Mouse (Mus musculus) heart, adult 2 months (tissue): ENCODE results near the gene Mfap4. TPM values are rescaled to one million over a fixed set of nuclear protein-coding genes. Genes with fewer than 3 reads are reported as not detected.
A peak's percentile ranks its signal among the peaks of the same experiment; 100 is the strongest.

Source experiments
- DNase-seq, 2 experiments: peaks; one replicate each; pipeline ENCODE4 v3.0.0; 2021
- H3K27ac ChIP-seq: fragments of 200-600 bp; 2 replicates; pipeline ENCODE4 v1.8.1; 2022
- H3K27me3 ChIP-seq: fragments of 200-500 bp; 2 replicates; pipeline ENCODE4 v1.6.1; 2012; ENCODE audit warnings: mild to moderate bottlenecking, low read length, inconsistent platforms, mixed read lengths; ENCODE audit not compliant: control insufficient read depth, insufficient read depth
- H3K36me3 ChIP-seq: fragments of 200-500 bp; 2 replicates; pipeline ENCODE4 v1.6.1; 2012; ENCODE audit warnings: low read length, inconsistent platforms; ENCODE audit not compliant: control insufficient read depth, insufficient read depth
- H3K4me1 ChIP-seq: fragments of 200-500 bp; 2 replicates; pipeline ENCODE4 v1.6.1; 2011; ENCODE audit warnings: low read length; ENCODE audit not compliant: control insufficient read depth, insufficient read depth
- H3K4me3 ChIP-seq: fragments of 200-600 bp; 2 replicates; pipeline ENCODE4 v1.8.1; 2022
- H3K79me2 ChIP-seq: fragments of 200-500 bp; replicated peaks from 2 replicates; pipeline ENCODE4 v1.6.1; 2012; ENCODE audit warnings: mild to moderate bottlenecking, inconsistent platforms, low read length, moderate library complexity, mixed read lengths; ENCODE audit not compliant: control insufficient read depth, insufficient read depth
- H3K9ac ChIP-seq: fragments of 200-500 bp; 2 replicates; pipeline ENCODE4 v1.6.1; 2012; ENCODE audit warnings: low read depth, mild to moderate bottlenecking, control low read depth, inconsistent platforms, low read length, mixed read lengths
- CTCF ChIP-seq: fragments of 200-600 bp; IDR thresholded peaks from 2 replicates; pipeline ENCODE4 v1.8.1; 2022; ENCODE audit warnings: antibody characterized with exemption, mild to moderate bottlenecking, moderate library complexity
- EP300 ChIP-seq: fragments of 200-500 bp; IDR thresholded peaks from 2 replicates; pipeline ENCODE4 v1.6.1; 2011; ENCODE audit warnings: low read depth, low read length, control low read depth; ENCODE audit not compliant: insufficient read depth
- POLR2A ChIP-seq: fragments of 200-500 bp; IDR thresholded peaks from 2 replicates; pipeline ENCODE4 v1.6.1; 2011; ENCODE audit warnings: mild to moderate bottlenecking, low read depth, low read length, control low read depth; ENCODE audit not compliant: insufficient read depth
- whole genome bisulfite sequencing: fragments of 180-500 bp; shearing (Covaris S2); methylation state at CpG from one replicate; pipeline ENCODE4 v1.1.7; 2018; 5-methylcytosine and 5-hydroxymethylcytosine counted together
- intact Hi-C: fragments of 180-260 bp; cut with DNase I; formaldehyde crosslinking; loops from one replicate; pipeline ENCODE4 v1.15.1; 2025
- polyA plus RNA-seq: library from polyadenylated mRNA; depleted of rRNA; stranded (reverse); fragments of >200 nt; gene quantifications from 2 replicates; pipeline ENCODE4 v1.2.3, GENCODE M21; 2012
- total RNA-seq, 2 experiments: library from RNA; stranded (reverse); gene quantifications; 2 replicates each; pipeline ENCODE4 v1.2.3; 2021

Mfap4 gene
- total and polyA plus RNA-seq, 3 experiments, result 18.4 to 125 (median 22.9) TPM

- WGBS, result 90% methylated on average over 4 of the region's 4 CpGs
- intact Hi-C loops, result no loop called here
- Histone ChIP-seq H3K27me3 (no peaks in the 10 kb centered on the region), H3K4me3 (no peak overlapping the region), H3K79me2 (no peaks in the 10 kb centered on the region), H3K9ac (no peak overlapping the region), H3K4me1 (no peaks in the 10 kb centered on the region), H3K36me3 (no peaks in the 10 kb centered on the region), H3K27ac (no peak overlapping the region)
- DNase-seq, result no peak
- TF ChIP-seq CTCF (no peak), POLR2A (no peak), EP300 (no peak)
Observed at GRCm38 (mm10) chr11:61478788-61479187, 6.4 kb upstream of the Mfap4 start.

- no peak overlapping the region for H3K4me3 ChIP-seq
- no peak for DNase-seq
- WGBS, result 71% methylated on average over 9 of the region's 9 CpGs
- no peak overlapping the region for H3K27ac ChIP-seq
- intact Hi-C loops, result loop anchor here (5.0 kb wide), 1 partner anchor 39 kb away; no protein-coding TSS in a partner anchor
- no peaks in the 10 kb centered on the region for H3K27me3 ChIP-seq
- H3K79me2 ChIP-seq, result no peaks in the 10 kb centered on the region
- H3K4me1 ChIP-seq, result no peaks in the 10 kb centered on the region
- no peaks in the 10 kb centered on the region for H3K36me3 ChIP-seq
- H3K9ac ChIP-seq, result no peak overlapping the region
- TF ChIP-seq EP300, result no peak
- TF ChIP-seq CTCF, result no peak
- no peak for TF ChIP-seq POLR2A
Observed at GRCm38 (mm10) chr11:61481239-61482090, 3.8 kb upstream of the Mfap4 start.

- TF ChIP-seq EP300, result no peak
- TF ChIP-seq CTCF, result no peak
- TF ChIP-seq POLR2A, result no peak
- DNase-seq, result no peak
- H3K36me3 ChIP-seq, result no peaks in the 10 kb centered on the region
- intact Hi-C loops, result loop anchor here (5.0 kb wide), 1 partner anchor 41 kb away; no protein-coding TSS in a partner anchor
- H3K4me3 ChIP-seq, result no peak overlapping the region
- no peaks in the 10 kb centered on the region for H3K79me2 ChIP-seq
- H3K27ac ChIP-seq, result no peak overlapping the region
- H3K9ac ChIP-seq, result no peak overlapping the region
- WGBS, result 85% methylated on average over 13 of the region's 13 CpGs
- peaks cover 2% of the 10 kb centered on the region; the same call in 1 of the 2 replicates for H3K4me1 ChIP-seq
- no peaks in the 10 kb centered on the region for H3K27me3 ChIP-seq
Observed at GRCm38 (mm10) chr11:61483226-61483845, 1.9 kb upstream of the Mfap4 start.

- TF ChIP-seq CTCF, result no peak
- no peak for TF ChIP-seq EP300
- TF ChIP-seq POLR2A, result no peak
- Histone ChIP-seq H3K79me2 (no peaks in the 10 kb centered on the region), H3K27me3 (no peaks in the 10 kb centered on the region), H3K27ac (peak overlapping the region; percentile 23; the same call in 1 of the 2 replicates), H3K4me1 (peaks cover 2% of the 10 kb centered on the region; the same call in 1 of the 2 replicates), H3K4me3 (no peak overlapping the region), H3K36me3 (no peaks in the 10 kb centered on the region), H3K9ac (no peak overlapping the region)
- 43% methylated on average over 10 of the region's 10 CpGs for WGBS
- intact Hi-C loops, result loop anchor here (5.0 kb wide), 1 partner anchor 42 kb away; no protein-coding TSS in a partner anchor
- no peak for DNase-seq
Observed at GRCm38 (mm10) chr11:61484256-61484612, 997 bp upstream of the Mfap4 start.

GRCm38 (mm10) chr11:61485541-61486457 lies 568 bp downstream of the Mfap4 start:
- no peak for TF ChIP-seq EP300
- TF ChIP-seq CTCF, result no peak
- no peak for TF ChIP-seq POLR2A
- Histone ChIP-seq H3K79me2 (no peaks in the 10 kb centered on the region), H3K4me3 (no peak overlapping the region), H3K27me3 (no peaks in the 10 kb centered on the region), H3K9ac (no peak overlapping the region), H3K36me3 (no peaks in the 10 kb centered on the region), H3K4me1 (peaks cover 2% of the 10 kb centered on the region; the same call in 1 of the 2 replicates), H3K27ac (peak overlapping the region; percentile 33)
- no peak for DNase-seq
- intact Hi-C loops, result no loop called here
- 81% methylated on average over 22 of the region's 22 CpGs for WGBS
